Mouse (Mus musculus) neural tube, embryonic 15.5 days (tissue): ENCODE results near the gene Clpb. TPM values are rescaled to one million over a fixed set of nuclear protein-coding genes. Genes with fewer than 3 reads are reported as not detected.
A peak's percentile ranks its signal among the peaks of the same experiment; 100 is the strongest.

Source experiments
- ATAC-seq: fragments of 200-750 bp; cut with Nextera tagmentation; 2 replicates; pipeline ENCODE4 v1.8.0; 2017; ENCODE audit warnings: mild to moderate bottlenecking, moderate TSS enrichment, moderate library complexity; ENCODE audit not compliant: low FRiP score
- H3K27ac ChIP-seq: fragments of 300-500 bp; sonication (generic); replicated peaks from 2 replicates; pipeline ENCODE4 v1.5.1; 2015; ENCODE audit warnings: mild to moderate bottlenecking, inconsistent platforms
- H3K27me3 ChIP-seq: fragments of 300-500 bp; sonication (generic); replicated peaks from 2 replicates; pipeline ENCODE4 v1.6.1; 2015; ENCODE audit warnings: inconsistent platforms
- H3K36me3 ChIP-seq: fragments of 300-500 bp; sonication (generic); 2 replicates; pipeline ENCODE4 v1.6.1; 2015; ENCODE audit warnings: inconsistent platforms
- H3K4me1 ChIP-seq: fragments of 300-500 bp; sonication (generic); 2 replicates; pipeline ENCODE4 v1.6.1; 2015; ENCODE audit warnings: inconsistent platforms
- H3K4me2 ChIP-seq: fragments of 300-500 bp; sonication (generic); 2 replicates; pipeline ENCODE4 v1.6.1; 2015; ENCODE audit warnings: inconsistent platforms, mild to moderate bottlenecking, moderate library complexity
- H3K4me3 ChIP-seq: fragments of 300-500 bp; sonication (generic); replicated peaks from 2 replicates; pipeline ENCODE4 v1.5.1; 2015; ENCODE audit warnings: mild to moderate bottlenecking, inconsistent platforms
- H3K9ac ChIP-seq: fragments of 300-500 bp; sonication (generic); replicated peaks from 2 replicates; pipeline ENCODE4 v1.6.1; 2015; ENCODE audit warnings: mild to moderate bottlenecking, inconsistent platforms
- H3K9me3 ChIP-seq: fragments of 300-500 bp; sonication (generic); replicated peaks from 2 replicates; pipeline ENCODE4 v1.6.1; 2016; ENCODE audit warnings: inconsistent platforms
- WGBS: fragments of 180-500 bp; shearing (Covaris S2); methylation state at CpG from one replicate; pipeline ENCODE4 v1.1.7; 2015; ENCODE audit warnings: mixed read lengths; 5-methylcytosine and 5-hydroxymethylcytosine counted together
- polyA plus RNA-seq: library from polyadenylated mRNA; unstranded; fragments of >200 nt; fragmentation: Nextera tagmentation; extraction: Ambion mirVana; gene quantifications from 2 replicates; pipeline ENCODE4 v1.2.1, GENCODE M21; 2015

Gene Clpb
- polyA plus RNA-seq, 1 experiment from 2014 or later: 42.8 TPM

DNA sequence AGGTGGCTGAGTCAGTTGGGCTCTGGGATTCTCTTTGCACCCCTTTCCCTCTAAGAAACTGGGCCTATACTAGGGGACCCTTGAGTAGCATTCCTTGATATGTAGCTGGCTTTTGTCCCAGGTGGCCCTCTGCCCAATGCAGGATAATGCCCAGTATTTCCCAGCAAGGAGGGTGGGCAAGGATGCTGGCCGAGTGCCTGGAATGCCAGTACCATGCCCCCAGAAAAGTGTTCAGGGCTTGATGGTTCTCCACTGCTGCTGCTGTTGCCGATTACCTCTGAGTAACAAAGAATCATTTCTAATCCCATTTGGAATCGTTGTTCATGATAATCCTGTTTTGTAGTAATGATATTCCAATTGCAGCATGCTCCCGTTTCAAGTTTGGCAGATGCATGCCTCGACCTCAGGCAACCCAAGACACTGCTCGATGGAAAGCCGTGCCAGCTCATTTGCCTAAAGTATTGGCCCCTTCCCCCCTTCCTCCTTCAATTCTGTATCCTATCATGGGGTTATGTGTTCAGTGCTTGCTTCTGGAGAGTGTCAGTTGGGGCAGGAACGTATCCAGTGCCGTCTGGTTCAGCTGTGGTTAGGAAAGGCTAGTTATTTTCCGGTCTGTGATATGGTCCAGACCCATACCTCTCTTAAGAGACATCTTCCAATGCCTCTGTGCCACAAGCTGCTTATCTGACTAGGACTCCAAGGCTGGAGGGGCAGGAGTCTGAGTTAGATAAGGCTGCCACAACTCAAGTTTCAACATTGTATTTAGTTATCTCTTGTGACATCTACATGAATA, 33.7 kb downstream of the Clpb start:
- 0 out of 2 replicates have a peak, but pooled peaks have one; percentile 53 for ATAC-seq
- WGBS: 69% methylated on average over 10 of the region's 10 CpGs
- no peak overlapping the region for H3K9ac ChIP-seq
- no peaks in the 10 kb centered on the region for H3K36me3 ChIP-seq
- peaks cover 13% of the 10 kb centered on the region; the same call in 1 of the 2 replicates for H3K4me1 ChIP-seq
- H3K27ac ChIP-seq: no peak overlapping the region
- no peaks in the 10 kb centered on the region for H3K27me3 ChIP-seq
- no peaks in the 10 kb centered on the region for H3K9me3 ChIP-seq
- H3K4me2 ChIP-seq: no peak overlapping the region
- no peak overlapping the region for H3K4me3 ChIP-seq

DNA sequence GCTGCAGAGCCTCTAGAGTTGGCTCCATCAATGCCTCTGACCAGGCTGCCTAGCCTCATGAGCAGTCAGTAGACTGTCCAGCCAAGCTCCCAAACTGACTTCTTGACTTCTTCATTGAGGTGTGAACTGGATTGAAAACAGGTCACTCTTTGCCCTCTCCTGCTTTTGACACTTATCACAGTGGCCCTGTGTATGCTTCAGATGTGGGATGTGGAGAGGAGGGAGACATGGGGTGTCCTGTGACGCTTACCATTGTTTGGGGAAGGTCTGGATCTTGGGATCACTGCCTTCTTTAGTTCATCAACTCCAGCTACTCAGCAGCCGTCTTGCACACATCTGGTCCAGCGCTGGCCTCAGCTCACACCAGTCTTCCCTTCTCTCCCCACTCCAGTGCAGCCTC, 36.9 kb downstream of the Clpb start:
- Histone ChIP-seq H3K4me3 (no peak overlapping the region), H3K27ac (no peak overlapping the region), H3K9ac (no peak overlapping the region), H3K4me2 (no peak overlapping the region), H3K36me3 (no peaks in the 10 kb centered on the region), H3K4me1 (peaks cover 13% of the 10 kb centered on the region; the same call in 1 of the 2 replicates), H3K27me3 (no peaks in the 10 kb centered on the region), H3K9me3 (no peaks in the 10 kb centered on the region)
- no peak for ATAC-seq
- 73% methylated on average over 3 of the region's 3 CpGs for WGBS

DNA sequence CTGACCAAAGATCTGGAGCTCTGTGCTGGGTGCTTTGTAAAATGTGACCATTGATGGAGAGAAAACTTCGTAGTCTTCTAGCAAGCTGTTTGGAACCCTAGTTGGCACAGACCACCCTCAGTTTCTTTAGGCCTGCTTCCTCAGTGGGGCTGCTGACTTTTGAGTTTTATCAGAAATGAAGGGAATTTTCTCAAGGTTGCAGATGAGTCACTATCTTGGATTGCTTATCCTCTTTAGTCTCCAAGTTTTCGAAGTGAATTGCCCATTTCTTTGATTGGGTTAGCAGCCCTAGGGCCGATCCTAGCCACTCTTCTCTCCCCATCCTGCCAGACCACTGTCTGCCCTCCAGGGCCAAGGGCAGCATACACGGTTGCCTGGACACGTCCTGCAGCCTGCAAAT, 39.3 kb downstream of the Clpb start:
- H3K4me3 ChIP-seq: no peak overlapping the region
- H3K27me3 ChIP-seq: no peaks in the 10 kb centered on the region
- peaks cover 10% of the 10 kb centered on the region; the same call in 1 of the 2 replicates for H3K36me3 ChIP-seq
- no peaks in the 10 kb centered on the region for H3K4me1 ChIP-seq
- 90% methylated on average over 5 of the region's 5 CpGs for WGBS
- H3K4me2 ChIP-seq: no peak overlapping the region
- ATAC-seq: no peak
- H3K9ac ChIP-seq: no peak overlapping the region
- H3K27ac ChIP-seq: no peak overlapping the region
- H3K9me3 ChIP-seq: no peaks in the 10 kb centered on the region

DNA sequence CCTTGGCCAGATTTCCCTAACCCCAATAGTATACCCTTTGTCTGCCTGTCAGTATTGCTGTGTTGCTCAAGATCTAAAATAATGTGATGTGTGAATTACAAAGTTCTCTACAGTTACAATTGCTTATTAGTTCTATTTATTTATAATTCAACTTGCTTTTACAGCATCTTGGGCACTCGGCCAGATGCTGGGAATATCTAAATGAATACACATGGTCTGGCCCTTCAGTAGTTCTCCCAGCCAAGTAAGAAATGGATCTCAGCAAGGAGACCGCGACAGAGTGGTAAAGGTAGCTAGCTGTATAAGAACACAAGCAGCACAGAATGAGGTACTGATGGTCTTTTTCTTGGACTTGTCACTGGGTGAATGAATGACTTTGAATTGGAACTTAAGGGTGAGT, 46.2 kb downstream of the Clpb start:
- Histone ChIP-seq H3K4me2 (no peak overlapping the region), H3K4me1 (peaks cover 9% of the 10 kb centered on the region), H3K36me3 (peaks cover 12% of the 10 kb centered on the region; the same call in 1 of the 2 replicates), H3K9ac (no peak overlapping the region), H3K27ac (no peak overlapping the region), H3K27me3 (no peaks in the 10 kb centered on the region), H3K9me3 (no peaks in the 10 kb centered on the region), H3K4me3 (no peak overlapping the region)
- ATAC-seq: no peak
- WGBS: 91% methylated on average over 3 of the region's 3 CpGs

DNA sequence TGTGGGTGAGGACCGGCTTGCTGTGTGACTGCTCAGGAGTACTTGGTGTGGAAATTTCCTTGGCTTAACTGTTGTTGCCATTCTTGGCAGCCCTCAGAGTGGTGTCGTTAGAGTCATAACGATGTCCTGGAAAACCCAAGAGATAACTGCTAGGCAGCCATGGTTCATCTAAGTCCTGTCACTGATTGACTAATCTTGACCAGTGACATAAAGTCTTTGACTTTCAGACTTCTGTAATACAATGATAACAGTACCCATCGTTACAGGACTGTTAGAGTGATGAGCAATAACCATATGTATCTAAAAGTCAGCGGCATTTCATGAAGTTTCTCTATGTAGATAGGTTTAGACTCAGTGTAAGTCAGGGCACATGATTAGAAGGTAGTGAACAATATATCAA, 46.8 kb downstream of the Clpb start:
- Histone ChIP-seq H3K27ac (no peak overlapping the region), H3K4me3 (no peak overlapping the region), H3K4me1 (peaks cover 9% of the 10 kb centered on the region), H3K9ac (no peak overlapping the region), H3K36me3 (peaks cover 12% of the 10 kb centered on the region; the same call in 1 of the 2 replicates), H3K9me3 (no peaks in the 10 kb centered on the region), H3K27me3 (no peaks in the 10 kb centered on the region), H3K4me2 (no peak overlapping the region)
- 94% methylated on average over 5 of the region's 5 CpGs for WGBS
- no peak for ATAC-seq

DNA sequence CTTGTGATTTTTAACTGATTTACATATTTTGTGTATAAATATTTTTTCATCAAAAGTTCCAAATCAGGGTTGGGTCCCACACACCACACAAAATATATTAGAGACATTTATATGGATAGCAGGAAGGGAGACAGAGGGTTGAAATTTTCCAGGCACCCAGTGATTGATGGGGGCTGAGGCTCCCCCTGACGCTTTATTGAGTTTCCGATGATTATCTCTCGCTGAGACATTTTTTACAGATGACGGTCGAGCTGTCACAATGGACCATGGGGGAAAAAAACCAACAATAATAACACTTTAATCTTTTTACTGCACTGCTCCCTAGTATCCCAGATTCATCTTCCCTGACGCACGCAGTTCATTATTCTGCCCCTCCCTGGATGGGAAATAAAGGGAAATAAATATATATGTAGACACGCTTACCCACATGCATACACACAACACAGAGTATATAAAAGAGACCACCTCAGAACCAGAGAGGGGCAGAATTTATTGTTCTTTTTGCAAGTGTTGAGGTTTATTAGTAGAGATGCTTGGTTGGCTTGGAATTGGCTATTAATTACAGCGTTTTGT, 50.5 kb downstream of the Clpb start:
- Histone ChIP-seq H3K4me3 (no peak overlapping the region), H3K9ac (no peak overlapping the region), H3K4me1 (peaks cover 9% of the 10 kb centered on the region), H3K9me3 (no peaks in the 10 kb centered on the region), H3K4me2 (no peak overlapping the region), H3K27ac (0 out of 2 replicates have a peak overlapping the region, but pooled peaks have one; percentile 9), H3K36me3 (no peaks in the 10 kb centered on the region), H3K27me3 (no peaks in the 10 kb centered on the region)
- peak; percentile 67 for ATAC-seq
- 52% methylated on average over 9 of the region's 9 CpGs for WGBS

DNA sequence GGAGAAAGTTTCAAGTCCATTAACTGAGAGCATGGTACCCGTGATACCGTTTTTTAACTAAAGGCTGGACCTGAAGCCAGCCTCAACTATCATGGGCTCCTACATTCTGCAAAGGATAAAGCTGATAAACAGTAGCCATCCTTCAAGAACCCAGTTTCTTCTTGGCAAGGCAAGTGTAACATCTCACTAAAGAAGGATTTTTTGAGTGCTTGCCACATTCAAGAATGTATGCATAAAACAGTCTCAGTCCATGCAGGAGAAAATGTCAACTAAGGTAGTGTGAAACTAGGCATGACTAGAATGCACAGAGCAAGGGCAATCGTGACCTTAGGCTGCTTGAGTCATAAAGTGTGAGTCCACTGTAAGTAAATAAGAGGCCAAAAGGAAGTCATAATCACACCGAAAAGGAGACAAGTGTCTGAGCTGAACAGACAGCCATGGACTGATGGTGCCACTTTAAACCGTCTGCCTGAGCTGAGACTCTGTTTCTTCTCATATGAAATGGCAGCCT, 51.7 kb downstream of the Clpb start:
- Histone ChIP-seq H3K4me1 (peaks cover 9% of the 10 kb centered on the region), H3K9me3 (no peaks in the 10 kb centered on the region), H3K4me3 (no peak overlapping the region), H3K9ac (no peak overlapping the region), H3K27me3 (no peaks in the 10 kb centered on the region), H3K36me3 (no peaks in the 10 kb centered on the region), H3K27ac (no peak overlapping the region), H3K4me2 (no peak overlapping the region)
- no peak for ATAC-seq
- 84% methylated on average over 5 of the region's 5 CpGs for WGBS

DNA sequence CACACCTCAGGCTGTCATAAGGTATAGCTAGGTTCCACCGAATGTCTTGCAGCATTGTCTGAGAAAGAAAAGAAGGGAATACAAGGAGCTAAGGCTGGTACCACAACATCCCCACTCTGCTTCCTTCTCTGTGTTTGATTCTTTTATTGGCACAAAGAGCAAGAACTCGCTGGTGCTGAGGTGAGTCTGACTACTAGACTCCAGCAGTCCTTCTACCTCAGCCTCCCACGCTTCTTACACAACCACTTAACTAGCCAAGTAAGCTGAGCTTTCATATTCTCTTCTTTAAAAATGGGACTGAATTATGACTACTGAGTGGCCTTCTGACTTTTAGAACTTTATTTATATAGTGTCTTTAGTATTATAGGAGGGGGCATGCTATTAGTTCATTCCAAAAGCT, 56.9 kb downstream of the Clpb start:
- WGBS: 87% methylated on average over 3 of the region's 3 CpGs
- H3K9me3 ChIP-seq: no peaks in the 10 kb centered on the region

DNA sequence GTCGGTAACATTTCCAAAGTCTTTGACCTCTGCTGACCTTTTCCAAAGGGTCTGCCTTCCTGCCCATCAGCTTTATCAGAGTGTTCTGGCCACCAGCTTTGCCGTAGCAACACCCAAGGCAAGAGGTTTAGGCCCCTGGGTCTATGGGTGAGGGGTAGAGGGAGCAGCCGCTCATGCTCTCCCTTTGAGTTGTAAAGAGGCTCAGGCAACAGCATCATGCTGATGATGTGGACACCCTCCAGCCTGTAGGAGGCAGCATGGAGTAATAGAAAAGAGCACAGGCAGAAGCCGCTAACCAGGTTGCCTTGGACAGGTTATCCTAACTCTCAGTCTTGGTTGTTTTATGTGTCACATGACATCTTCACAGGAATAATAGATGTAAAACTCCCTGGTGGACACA, 61.6 kb downstream of the Clpb start:
- no peak overlapping the region for H3K4me2 ChIP-seq
- H3K9me3 ChIP-seq: no peaks in the 10 kb centered on the region
- 53% methylated on average over 4 of the region's 4 CpGs for WGBS
- ATAC-seq: peak; percentile 20; the same call in 1 of the 2 replicates
- no peak overlapping the region for H3K4me3 ChIP-seq
- peaks cover 3% of the 10 kb centered on the region; the same call in 1 of the 2 replicates for H3K4me1 ChIP-seq
- 0 out of 2 replicates have a peak, but pooled peaks cover 8% of the 10 kb centered on the region for H3K36me3 ChIP-seq
- no peak overlapping the region for H3K9ac ChIP-seq
- no peaks in the 10 kb centered on the region for H3K27me3 ChIP-seq
- H3K27ac ChIP-seq: no peak overlapping the region

More for the DNA sequence above, 56.9 kb downstream of the Clpb start:
- no peak overlapping the region for H3K4me3 ChIP-seq
- no peaks in the 10 kb centered on the region for H3K27me3 ChIP-seq
- no peak overlapping the region for H3K27ac ChIP-seq
- no peak for ATAC-seq
- no peak overlapping the region for H3K4me2 ChIP-seq
- no peaks in the 10 kb centered on the region for H3K4me1 ChIP-seq
- no peak overlapping the region for H3K9ac ChIP-seq
- 0 out of 2 replicates have a peak, but pooled peaks cover 5% of the 10 kb centered on the region for H3K36me3 ChIP-seq

DNA sequence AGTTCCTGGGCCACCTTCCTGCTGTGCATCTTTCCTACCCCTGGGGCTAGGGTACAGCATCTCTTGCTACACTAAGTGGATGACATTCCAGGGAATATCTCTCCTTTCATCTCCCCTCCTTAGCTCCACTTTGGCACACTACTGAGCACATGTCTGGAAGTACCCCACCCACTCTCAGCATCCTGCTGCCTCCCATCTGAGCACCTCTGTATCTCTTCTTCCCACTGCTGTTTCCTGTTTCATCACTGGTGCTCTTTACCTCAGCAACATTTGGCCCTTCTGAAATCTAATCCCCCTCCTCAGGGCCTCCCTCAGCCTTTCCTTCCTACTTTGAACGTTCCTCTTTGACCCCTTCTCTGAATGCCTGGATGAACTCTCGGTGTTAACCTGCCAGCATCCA, 63.5 kb downstream of the Clpb start:
- no peak overlapping the region for H3K4me3 ChIP-seq
- H3K9me3 ChIP-seq: no peaks in the 10 kb centered on the region
- WGBS: 70% methylated on average over 2 of the region's 2 CpGs
- H3K9ac ChIP-seq: no peak overlapping the region
- no peak overlapping the region for H3K27ac ChIP-seq
- no peaks in the 10 kb centered on the region for H3K27me3 ChIP-seq
- H3K4me1 ChIP-seq: peaks cover 3% of the 10 kb centered on the region; the same call in 1 of the 2 replicates
- ATAC-seq: no peak
- H3K4me2 ChIP-seq: no peak overlapping the region
- 0 out of 2 replicates have a peak, but pooled peaks cover 8% of the 10 kb centered on the region for H3K36me3 ChIP-seq

DNA sequence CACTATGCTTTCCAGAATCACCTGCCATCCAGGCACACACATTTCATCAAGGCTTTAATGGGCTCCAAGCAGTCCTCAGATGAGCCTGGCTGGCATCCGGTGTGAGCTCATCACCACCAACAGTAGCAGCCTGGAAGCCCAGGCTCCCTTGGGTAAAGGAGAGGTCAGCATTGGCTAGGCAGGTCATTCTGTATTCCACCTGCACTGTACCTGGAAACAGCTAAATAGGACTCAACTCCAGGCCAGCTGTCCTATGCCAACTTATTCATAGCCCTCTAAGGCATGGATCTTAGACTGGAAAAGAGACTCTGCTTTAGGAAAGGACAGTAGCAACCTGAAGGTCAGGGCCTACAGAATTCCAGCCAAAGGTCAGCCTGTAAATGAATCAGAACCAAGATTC, 68.7 kb downstream of the Clpb start:
- ATAC-seq: no peak
- 81% methylated on average over 1 of the region's 1 CpGs for WGBS
- Histone ChIP-seq H3K27ac (no peak overlapping the region), H3K27me3 (no peaks in the 10 kb centered on the region), H3K9ac (no peak overlapping the region), H3K4me2 (no peak overlapping the region), H3K4me3 (no peak overlapping the region), H3K4me1 (no peaks in the 10 kb centered on the region), H3K36me3 (0 out of 2 replicates have a peak, but pooled peaks cover 2% of the 10 kb centered on the region), H3K9me3 (no peaks in the 10 kb centered on the region)

DNA sequence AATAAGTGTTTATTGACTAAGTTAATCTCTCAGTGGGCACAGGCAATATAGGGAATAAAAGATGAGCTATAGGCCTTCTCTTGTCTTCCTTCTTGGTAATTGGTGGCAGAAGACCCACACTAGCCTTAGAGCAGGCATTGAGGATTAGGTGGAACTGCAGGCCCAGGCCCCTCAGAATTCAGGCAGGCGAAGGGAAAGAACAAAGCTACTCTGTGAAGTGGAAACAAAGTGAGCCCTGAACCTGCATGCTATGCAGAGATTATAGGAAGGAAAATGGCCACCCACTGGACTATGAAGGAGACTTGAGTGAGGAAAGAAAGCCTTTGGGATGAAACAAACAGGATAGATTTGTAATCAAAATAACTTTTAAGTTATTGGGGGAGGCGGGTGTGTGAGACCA, 69.6 kb downstream of the Clpb start:
- H3K4me3 ChIP-seq: no peak overlapping the region
- H3K36me3 ChIP-seq: no peaks in the 10 kb centered on the region
- 77% methylated on average over 2 of the region's 2 CpGs for WGBS
- no peak overlapping the region for H3K9ac ChIP-seq
- no peak for ATAC-seq
- no peaks in the 10 kb centered on the region for H3K4me1 ChIP-seq
- H3K4me2 ChIP-seq: no peak overlapping the region
- no peaks in the 10 kb centered on the region for H3K9me3 ChIP-seq
- H3K27ac ChIP-seq: no peak overlapping the region
- no peaks in the 10 kb centered on the region for H3K27me3 ChIP-seq
